Mouse (Mus musculus): ENCODE data around the gene Lrrk1. TPM values are rescaled to one million over a fixed set of nuclear protein-coding genes. Genes with fewer than 3 reads are reported as not detected.

The Lrrk1 gene
- polyA plus RNA-seq, 1 experiment from 2014 or later = 6.4 TPM

Small RNA genes lying within 50 kb of the gene (microRNA-seq; reads per million reads assigned to microRNA genes)
- not detected for gene Mir7057

Other genes with a start within 250 kb of the Lrrk1 start
- not detected in 2 replicates for gene Gm10974, start 22.4 kb downstream of the Lrrk1 start, polyA plus RNA-seq (2014; fragmentation: Nextera tagmentation; extraction: Ambion mirVana)
- 0.67 and 1.3 TPM in 2 replicates for gene Aldh1a3, start 39.2 kb upstream of the Lrrk1 start, polyA plus RNA-seq (2014; fragmentation: Nextera tagmentation; extraction: Ambion mirVana)

All from heart, embryonic 14.5 days (tissue).